Mouse (Mus musculus) erythroblast, adult 5-6 weeks (primary cell): Measurements from ENCODE around the gene Rbm38. TPM values are rescaled to one million over a fixed set of nuclear protein-coding genes. Genes with fewer than 3 reads are reported as not detected.

Experiments
- ATAC-seq: replicated peaks from 2 replicates; pipeline ENCODE4 v1.8.0; 2016; ENCODE audit warnings: moderate number of reproducible peaks, mild to moderate bottlenecking, moderate TSS enrichment, inconsistent platforms; ENCODE audit not compliant: poor library complexity, low FRiP score, severe bottlenecking
- total RNA-seq, 2 experiments: library from RNA; stranded (forward) in 1 of 2; stranded (reverse) in 1 of 2; fragments of 150-400 nt in 1 of 2; fragments of 200-764, 138-1000 nt in 1 of 2; gene quantifications; 2 replicates each; pipeline versions ENCODE4 v1.2.3 to v1.2.4; 2015 to 2017; ENCODE audit warnings: low replicate concordance in 2 of 2

Rbm38 gene
- total RNA-seq, 2 experiments from 2014 or later = 855 to 1,106 TPM

- ATAC-seq = no peak
These were observed 10.0 kb upstream of the Rbm38 start for GRCm38 (mm10) chr2:173010220-173010717.

- no peak for ATAC-seq
These were observed 8.9 kb upstream of the Rbm38 start for GRCm38 (mm10) chr2:173011440-173011839.

- ATAC-seq = no peak
These were observed 5.5 kb upstream of the Rbm38 start for GRCm38 (mm10) chr2:173014741-173015287.

GRCm38 (mm10) chr2:173017940-173018339 lies 2.4 kb upstream of the Rbm38 start:
- no peak for ATAC-seq

GRCm38 (mm10) chr2:173018618-173019017 lies 1.7 kb upstream of the Rbm38 start:
- 0 out of 2 replicates have a peak, but pooled peaks have one; percentile 5 for ATAC-seq

GRCm38 (mm10) chr2:173019322-173019721 lies 976 bp upstream of the Rbm38 start:
- no peak for ATAC-seq

- ATAC-seq = peak; percentile 66
These were observed 508 bp upstream of the Rbm38 start for GRCm38 (mm10) chr2:173019790-173020189.

- ATAC-seq = peak; percentile 53
These were observed 1.3 kb downstream of the Rbm38 start for GRCm38 (mm10) chr2:173021633-173022055.

- no peak for ATAC-seq
These were observed 1.9 kb downstream of the Rbm38 start for GRCm38 (mm10) chr2:173022056-173022681.

GRCm38 (mm10) chr2:173022813-173023212 lies 2.5 kb downstream of the Rbm38 start:
- no peak for ATAC-seq

GRCm38 (mm10) chr2:173023371-173023851 lies 3.1 kb downstream of the Rbm38 start:
- ATAC-seq = 0 out of 2 replicates have a peak, but pooled peaks have one; percentile 2

- ATAC-seq = 0 out of 2 replicates have a peak, but pooled peaks have one; percentile 1
These were observed 3.7 kb downstream of the Rbm38 start for GRCm38 (mm10) chr2:173023966-173024365.

GRCm38 (mm10) chr2:173024392-173024791 lies 4.1 kb downstream of the Rbm38 start:
- no peak for ATAC-seq

- ATAC-seq = no peak
These were observed 4.6 kb downstream of the Rbm38 start for GRCm38 (mm10) chr2:173024938-173025337.

GRCm38 (mm10) chr2:173026286-173026685 lies 6.0 kb downstream of the Rbm38 start:
- ATAC-seq = peak; percentile 10; the same call in 1 of the 2 replicates

GRCm38 (mm10) chr2:173026688-173027131 lies 6.4 kb downstream of the Rbm38 start:
- no peak for ATAC-seq

- no peak for ATAC-seq
These were observed 7.0 kb downstream of the Rbm38 start for GRCm38 (mm10) chr2:173027169-173027823.

GRCm38 (mm10) chr2:173027824-173028495 lies 7.7 kb downstream of the Rbm38 start:
- ATAC-seq = no peak

GRCm38 (mm10) chr2:173028508-173029031 lies 8.3 kb downstream of the Rbm38 start:
- ATAC-seq = no peak
